Mouse (Mus musculus) right cerebral cortex, postnatal 4 days (tissue): Measurements from ENCODE around the gene Tprg.
A peak's percentile ranks its signal among the peaks of the same experiment; 100 is the strongest.

Experiments used
- DNase-seq: peaks from one replicate; pipeline ENCODE4 v3.0.0-alpha.2; 2022

Gene Tprg

GRCm38 (mm10) chr16:25286517-25286916 is at the start of gene Tprg:
Gene Tprg (plus strand): TSS chr16:25286817.
- no peak for DNase-seq

- no peak for DNase-seq
These were observed 48.2 kb upstream of the Tprg start for GRCm38 (mm10) chr16:25238274-25239050.

GRCm38 (mm10) chr16:25248889-25249288 is 37.7 kb upstream of the Tprg start:
- no peak for DNase-seq

DNA sequence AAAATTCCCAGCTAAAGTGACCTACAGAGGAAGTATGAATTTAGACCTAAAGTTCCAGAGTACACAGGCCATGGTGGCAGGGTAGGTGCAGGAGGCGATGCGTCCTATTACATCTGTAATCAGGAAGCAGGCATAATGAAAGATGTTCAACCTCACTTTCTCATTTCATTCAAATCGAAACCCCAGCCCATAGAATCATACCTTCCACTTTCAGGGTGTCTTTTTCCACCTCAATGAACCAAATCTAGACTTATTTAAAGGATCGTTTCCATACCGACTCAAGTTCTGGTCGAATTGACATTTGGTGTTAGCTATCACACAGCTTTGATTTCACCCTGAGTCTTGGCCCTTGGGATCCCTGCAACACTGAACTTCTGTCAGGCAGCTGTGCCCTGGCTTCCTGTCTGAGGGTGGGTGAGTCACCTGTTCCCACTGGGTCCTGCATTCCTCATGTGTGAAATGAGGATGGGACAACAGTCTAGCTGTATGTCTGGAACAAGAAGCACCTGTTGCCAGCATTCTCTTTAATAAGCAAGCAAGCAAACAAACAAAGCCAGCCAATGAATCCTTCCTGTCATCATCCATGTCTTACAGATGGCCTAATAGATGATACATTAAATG is 36.4 kb upstream of the Tprg start:
- no peak for DNase-seq

- no peak for DNase-seq
These were observed 35.5 kb upstream of the Tprg start for GRCm38 (mm10) chr16:25251080-25251479.

- no peak for DNase-seq
These were observed 32.0 kb upstream of the Tprg start for GRCm38 (mm10) chr16:25254646-25255045.

- DNase-seq, result no peak
These were observed 31.4 kb upstream of the Tprg start for GRCm38 (mm10) chr16:25255186-25255585.

GRCm38 (mm10) chr16:25255603-25256260 is 30.9 kb upstream of the Tprg start:
- peak; percentile 19 for DNase-seq

- no peak for DNase-seq
These were observed 24.3 kb upstream of the Tprg start for GRCm38 (mm10) chr16:25262306-25262705.

DNA sequence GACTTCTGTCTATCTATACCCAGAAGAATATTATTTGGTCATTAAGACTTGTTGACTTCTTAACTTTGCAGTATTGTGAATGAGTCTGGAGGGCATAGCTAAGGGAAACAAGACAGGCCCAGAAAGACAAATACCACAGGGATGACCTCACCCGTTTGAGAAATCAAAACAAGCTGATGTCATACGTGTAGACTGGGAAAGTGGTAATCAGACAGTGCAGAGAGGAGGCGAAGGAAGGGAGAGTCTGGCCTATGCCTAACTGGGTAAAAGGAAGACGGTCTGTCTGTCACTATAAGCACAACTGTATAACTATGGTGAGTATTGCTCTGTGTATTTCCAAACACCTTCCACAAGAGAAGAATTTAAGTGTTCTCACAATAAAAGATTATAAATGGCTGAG is 23.7 kb upstream of the Tprg start:
- no peak for DNase-seq

DNA sequence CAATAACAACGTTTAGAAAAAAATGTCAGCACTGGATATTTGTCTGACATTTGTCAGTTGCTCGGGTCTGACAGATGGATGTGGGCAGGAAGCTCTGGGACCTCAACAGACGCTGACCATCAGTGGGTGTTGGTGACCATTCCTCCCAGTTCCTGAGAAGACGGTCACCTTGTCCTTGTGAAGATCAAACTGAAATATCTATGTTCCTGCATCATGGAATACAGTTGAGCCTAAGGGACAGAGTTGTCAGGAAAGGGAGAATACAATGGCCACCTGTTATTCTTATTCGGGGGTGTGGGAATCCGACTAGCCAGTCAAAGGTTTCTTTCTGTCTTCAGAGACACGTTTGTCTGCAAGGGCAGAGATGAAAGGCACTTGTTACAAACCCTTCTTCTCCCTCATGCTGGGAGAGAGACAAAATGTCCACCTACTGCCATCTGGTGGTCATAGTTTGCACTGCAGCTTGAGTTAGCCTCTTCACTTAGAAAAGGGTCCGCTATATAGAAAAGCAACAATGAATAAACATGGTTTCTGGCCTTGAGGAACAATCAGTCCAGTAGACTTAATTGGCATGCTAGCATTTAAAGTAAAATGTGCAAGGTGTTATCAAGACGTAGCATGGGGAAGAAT is 23.0 kb upstream of the Tprg start:
- peak; percentile 96 for DNase-seq

DNA sequence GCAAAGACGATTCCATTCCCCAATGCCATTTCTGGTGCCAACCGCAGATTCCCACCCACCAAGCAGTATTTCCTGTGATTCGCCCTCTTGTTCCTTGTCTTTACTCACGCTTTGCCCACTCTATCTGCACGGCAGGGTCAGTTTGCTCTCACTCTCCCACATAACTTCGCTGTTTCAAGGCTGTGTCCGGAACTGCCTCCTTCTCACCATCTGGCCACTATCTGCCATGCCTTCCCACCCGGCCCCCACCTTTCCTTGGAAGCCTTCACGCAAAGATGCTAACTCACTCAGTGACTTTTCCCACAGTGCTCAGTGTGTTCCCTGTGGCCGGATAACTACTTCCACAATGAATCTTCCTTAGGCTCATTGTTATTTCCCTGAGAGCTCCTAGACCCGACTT is 21.4 kb upstream of the Tprg start:
- no peak for DNase-seq

- DNase-seq, result no peak
These were observed 18.3 kb upstream of the Tprg start for GRCm38 (mm10) chr16:25268276-25268675.

- DNase-seq, result no peak
These were observed 4.1 kb upstream of the Tprg start for GRCm38 (mm10) chr16:25282563-25282962.

- DNase-seq, result no peak
These were observed 7.1 kb downstream of the Tprg start for GRCm38 (mm10) chr16:25293753-25294152.

DNA sequence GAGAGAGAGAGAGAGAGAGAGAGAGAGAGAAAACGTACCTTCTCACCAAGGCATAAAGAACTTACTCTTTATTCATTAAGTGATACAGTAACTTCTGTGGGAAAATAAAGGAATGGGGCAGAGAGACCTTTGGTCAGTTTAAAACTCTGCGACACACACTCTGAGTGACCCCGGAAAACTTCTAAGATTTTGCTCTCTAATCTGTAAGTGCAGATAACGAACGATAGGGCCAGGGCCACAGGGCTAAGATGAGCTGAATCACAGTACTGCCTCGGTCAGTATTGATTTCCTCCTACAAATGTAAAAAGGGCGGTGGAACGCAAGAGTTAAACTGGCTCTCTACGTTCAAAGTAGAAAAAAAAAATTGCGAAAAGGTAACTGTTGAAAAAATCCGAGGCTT is 8.9 kb downstream of the Tprg start:
- DNase-seq, result no peak

DNA sequence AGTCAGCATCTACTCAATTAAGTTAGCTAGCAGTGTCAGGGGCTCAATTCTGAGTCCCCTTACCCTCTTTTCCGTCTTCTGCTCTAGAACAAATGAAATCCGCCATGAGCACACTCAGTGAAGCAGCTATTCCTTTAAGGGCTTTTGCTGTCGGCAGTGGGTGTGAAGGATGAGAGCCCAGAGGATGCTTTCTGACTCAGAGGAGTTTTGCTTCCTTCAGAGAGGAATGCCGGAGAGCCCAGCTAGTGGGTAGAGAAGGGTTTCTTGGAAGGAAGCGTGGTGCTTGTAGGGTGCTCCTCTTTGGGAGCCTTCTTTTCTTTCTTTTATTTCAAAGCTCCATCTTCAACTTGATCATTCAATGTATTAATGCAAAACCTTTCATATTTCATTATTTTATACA is 10.1 kb downstream of the Tprg start:
- no peak for DNase-seq

- DNase-seq, result no peak
These were observed 11.6 kb downstream of the Tprg start for GRCm38 (mm10) chr16:25298204-25298603.

DNA sequence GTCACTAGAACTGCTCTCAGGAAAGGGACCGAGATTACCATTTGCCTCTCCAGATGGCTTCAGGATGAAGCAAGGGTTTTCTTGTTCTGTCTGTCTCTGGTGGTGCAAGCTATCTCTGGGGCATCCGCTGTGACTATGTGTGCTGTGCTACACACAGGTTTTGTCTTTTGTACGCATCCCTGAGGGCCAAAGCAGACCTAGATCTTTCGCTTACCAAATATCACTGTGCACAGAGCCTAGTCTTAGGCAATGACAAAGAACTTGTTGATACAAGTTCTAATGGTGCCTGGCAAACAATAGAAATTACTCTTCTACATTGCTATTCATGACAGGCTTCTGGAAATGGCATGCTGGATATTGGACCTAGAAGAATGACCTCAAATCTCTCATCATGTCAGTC is 16.0 kb downstream of the Tprg start:
- DNase-seq, result no peak

GRCm38 (mm10) chr16:25314006-25314405 is 27.4 kb downstream of the Tprg start:
- DNase-seq, result peak; percentile 4

DNA sequence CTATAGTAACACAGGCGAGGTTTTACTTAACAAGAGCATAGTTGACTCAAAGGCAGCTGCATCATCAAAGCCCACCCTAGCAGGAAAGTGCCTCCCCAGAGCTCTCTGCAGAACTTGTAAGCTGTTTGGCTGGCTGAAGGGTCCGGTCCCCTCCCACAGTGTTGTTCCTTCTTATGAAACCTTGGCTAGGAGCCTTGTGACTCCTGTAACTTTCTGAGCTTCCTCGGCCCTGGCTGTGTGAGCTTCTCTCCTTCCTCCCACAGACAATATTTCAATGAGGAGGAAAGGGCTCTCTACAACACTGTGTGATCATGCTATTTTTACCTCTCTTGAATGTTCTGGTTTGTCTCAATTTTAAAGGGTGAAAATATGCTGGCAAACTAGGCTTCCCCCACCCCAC is 28.5 kb downstream of the Tprg start:
- DNase-seq, result no peak

DNA sequence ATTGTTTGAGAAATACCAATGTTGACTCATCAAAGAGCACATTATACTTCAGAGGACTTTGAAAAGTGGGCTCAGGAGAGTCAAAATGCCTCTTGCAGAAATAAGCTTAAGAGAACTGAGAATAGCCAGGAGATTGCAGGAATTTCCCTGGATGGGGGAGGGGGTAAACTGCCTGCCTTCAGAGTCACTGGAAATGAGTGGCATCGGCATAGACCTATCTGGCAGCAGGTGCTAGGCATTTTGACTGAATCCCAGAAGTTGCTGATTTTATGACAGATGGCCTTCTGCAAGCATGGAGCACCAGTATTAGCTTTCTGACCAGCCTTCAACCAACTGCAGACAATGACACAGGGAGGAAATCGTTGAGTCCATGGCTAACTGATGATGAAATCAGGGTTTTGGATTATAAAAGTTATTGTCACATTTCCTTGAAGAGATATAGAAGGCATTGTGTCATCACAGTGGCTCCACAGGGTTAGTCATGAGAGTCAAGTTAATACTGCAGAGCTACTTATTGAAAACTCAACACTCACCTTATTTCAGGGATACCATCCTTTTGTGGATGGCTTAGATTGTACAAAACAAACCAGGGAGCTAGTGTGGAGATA is 39.1 kb downstream of the Tprg start:
- no peak for DNase-seq
